Mouse (Mus musculus) heart, postnatal 0 days (tissue): ENCODE data around the gene Gm42421.
A peak's percentile ranks its signal among the peaks of the same experiment; 100 is the strongest.

Source experiments
- CTCF ChIP-seq: IDR thresholded peaks from 2 replicates; pipeline ENCODE4 v1.5.1; 2016; ENCODE audit warnings: antibody characterized with exemption, control low read depth, low read depth
- EP300 ChIP-seq: IDR thresholded peaks from 2 replicates; pipeline ENCODE4 v1.6.1; 2016; ENCODE audit warnings: antibody characterized with exemption, low read depth

DNA sequence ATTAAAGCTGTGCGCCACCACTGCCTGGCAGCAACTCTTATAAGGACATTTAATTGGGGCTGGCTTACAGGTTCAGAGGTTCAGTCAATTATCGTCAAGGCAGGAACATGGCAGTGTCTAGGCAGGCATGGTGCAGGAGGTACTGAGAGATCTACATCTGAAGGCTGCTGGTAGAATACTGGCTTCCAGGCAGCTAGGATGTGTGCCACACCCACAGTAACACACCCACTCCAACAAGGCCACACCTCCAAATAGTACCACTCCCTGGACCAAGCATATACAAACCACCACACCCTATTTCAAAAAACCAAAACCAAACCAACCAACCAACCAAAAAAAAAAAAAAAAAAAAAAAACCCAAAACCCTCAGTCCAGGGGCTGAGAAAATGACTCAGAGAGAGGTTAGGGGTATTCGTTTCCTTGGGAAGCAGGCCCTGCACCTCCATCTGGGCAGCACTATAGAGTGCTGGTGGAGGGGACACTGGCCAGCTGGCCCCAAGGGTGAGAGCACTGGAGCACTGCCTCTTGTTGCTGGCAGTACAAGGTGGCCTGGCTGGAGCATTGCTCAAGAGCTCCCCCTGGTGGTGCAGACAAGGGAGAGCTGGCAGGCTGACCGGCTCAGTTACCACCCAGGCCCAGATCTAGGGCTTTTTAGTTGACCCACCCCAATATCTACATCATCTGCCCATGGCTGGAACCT lies 47.1 kb downstream of the Gm42421 start:
- TF ChIP-seq CTCF (peak; percentile 88), EP300 (no peak)
